Mouse (Mus musculus) forebrain, embryonic 12.5 days (tissue): ENCODE results near the gene Tmem72. TPM values are rescaled to one million over a fixed set of nuclear protein-coding genes. Genes with fewer than 3 reads are reported as not detected.

Experiments used
- ATAC-seq: fragments of 200-750 bp; cut with Nextera tagmentation; 2 replicates; pipeline ENCODE4 v1.8.0; 2017; ENCODE audit warnings: moderate TSS enrichment; ENCODE audit not compliant: low FRiP score
- H3K27ac ChIP-seq: fragments of 300-500 bp; sonication (generic); 2 replicates; pipeline ENCODE4 v1.5.1; 2016; ENCODE audit warnings: mild to moderate bottlenecking
- H3K27me3 ChIP-seq: fragments of 300-500 bp; sonication (generic); 2 replicates; pipeline ENCODE4 v1.6.1; 2016; ENCODE audit warnings: mild to moderate bottlenecking
- H3K36me3 ChIP-seq: fragments of 300-500 bp; sonication (generic); replicated peaks from 2 replicates; pipeline ENCODE4 v1.6.1; 2016; ENCODE audit warnings: mild to moderate bottlenecking
- H3K4me1 ChIP-seq: fragments of 300-500 bp; sonication (generic); 2 replicates; pipeline ENCODE4 v1.6.1; 2016
- H3K4me2 ChIP-seq: fragments of 300-500 bp; sonication (generic); 2 replicates; pipeline ENCODE4 v1.6.1; 2016; ENCODE audit warnings: mild to moderate bottlenecking, moderate library complexity
- H3K4me3 ChIP-seq: fragments of 300-500 bp; sonication (generic); replicated peaks from 2 replicates; pipeline ENCODE4 v1.5.1; 2016; ENCODE audit warnings: mild to moderate bottlenecking
- H3K9ac ChIP-seq: fragments of 300-500 bp; sonication (generic); 2 replicates; pipeline ENCODE4 v1.6.1; 2016; ENCODE audit warnings: mild to moderate bottlenecking
- H3K9me3 ChIP-seq: fragments of 300-500 bp; sonication (generic); 2 replicates; pipeline ENCODE4 v1.6.1; 2016
- WGBS: fragments of 180-500 bp; shearing (Covaris S2); methylation state at CpG from one replicate; pipeline ENCODE4 v1.1.7; 2016; 5-methylcytosine and 5-hydroxymethylcytosine counted together
- polyA plus RNA-seq: library from polyadenylated mRNA; unstranded; fragments of >200 nt; fragmentation: Nextera tagmentation; extraction: Ambion mirVana; gene quantifications from 2 replicates; pipeline ENCODE4 v1.2.1, GENCODE M21; 2016

The Tmem72 gene
- polyA plus RNA-seq = 0.11 and 0.14 TPM in 2 replicates

GRCm38 (mm10) chr6:116716666-116717065, at the start of gene Tmem72:
Gene Tmem72, minus strand, starts transcription at chr6:116716913.
- 87% methylated on average over 8 of the region's 8 CpGs for WGBS
- no peak within 1 kb of the TSS for H3K27ac ChIP-seq

DNA sequence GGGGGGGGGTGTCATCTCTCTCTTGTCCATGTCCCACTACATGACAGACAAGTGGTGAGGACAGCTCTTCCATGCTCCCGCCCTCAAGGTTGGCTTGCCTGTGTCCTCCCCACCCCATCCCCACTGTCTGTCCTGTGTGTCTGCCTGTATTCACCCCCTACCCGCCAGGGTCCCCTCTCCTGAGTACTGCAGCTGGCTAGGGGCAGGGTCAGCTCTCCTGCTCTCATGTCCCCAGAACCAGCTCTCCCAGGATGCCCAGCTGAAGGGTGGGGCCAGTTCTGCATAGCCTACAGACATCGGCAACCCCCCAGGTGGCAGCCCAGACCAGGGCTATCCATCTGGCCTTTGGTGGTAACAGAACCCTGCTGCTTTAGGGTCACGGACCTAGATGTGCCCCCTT, 47.8 kb upstream of the Tmem72 start:
- Histone ChIP-seq H3K27ac (no peak overlapping the region), H3K9me3 (no peaks in the 10 kb centered on the region), H3K27me3 (no peaks in the 10 kb centered on the region), H3K9ac (no peak overlapping the region), H3K4me3 (no peak overlapping the region), H3K4me2 (no peak overlapping the region), H3K4me1 (peaks cover 3% of the 10 kb centered on the region; the same call in 1 of the 2 replicates), H3K36me3 (no peaks in the 10 kb centered on the region)
- no peak for ATAC-seq
- 91% methylated on average over 4 of the region's 4 CpGs for WGBS

More at GRCm38 (mm10) chr6:116716666-116717065, at the start of gene Tmem72:
- Histone ChIP-seq H3K4me1 (no peaks in the 10 kb centered on the region), H3K9me3 (no peaks in the 10 kb centered on the region), H3K36me3 (no peaks in the 10 kb centered on the region), H3K4me2 (no peak within 1 kb of the TSS), H3K4me3 (no peak within 1 kb of the TSS), H3K27me3 (no peaks in the 10 kb centered on the region), H3K9ac (no peak within 1 kb of the TSS)
- ATAC-seq = no peak

- no peak for ATAC-seq
- Histone ChIP-seq H3K4me3 (no peak overlapping the region), H3K9me3 (no peaks in the 10 kb centered on the region), H3K4me2 (no peak overlapping the region), H3K9ac (no peak overlapping the region), H3K4me1 (peaks cover 3% of the 10 kb centered on the region; the same call in 1 of the 2 replicates), H3K36me3 (no peaks in the 10 kb centered on the region), H3K27ac (no peak overlapping the region), H3K27me3 (no peaks in the 10 kb centered on the region)
- WGBS = 47% methylated on average over 3 of the region's 3 CpGs
These were observed 45.6 kb upstream of the Tmem72 start for GRCm38 (mm10) chr6:116762333-116762732.

DNA sequence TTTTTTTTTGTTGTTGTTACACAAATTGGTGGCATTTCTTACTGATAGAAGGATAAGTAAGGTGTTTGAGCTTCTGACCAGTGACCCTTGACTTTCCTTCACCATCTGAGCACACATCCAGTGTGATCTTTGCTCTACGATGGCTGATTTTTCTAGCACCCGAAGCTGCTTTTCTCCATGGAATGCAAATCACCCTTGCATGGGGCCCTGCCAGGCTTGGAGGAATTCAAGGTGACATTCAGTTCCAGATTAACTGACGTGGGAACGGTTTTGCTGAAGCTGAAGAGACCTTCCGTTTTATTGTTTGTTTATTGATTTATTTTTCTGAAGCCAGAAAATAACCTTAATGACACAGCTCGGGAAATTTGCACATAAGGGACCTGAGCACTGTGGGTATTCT, 43.5 kb upstream of the Tmem72 start:
- no peak for ATAC-seq
- H3K4me3 ChIP-seq = no peak overlapping the region
- no peaks in the 10 kb centered on the region for H3K27me3 ChIP-seq
- no peak overlapping the region for H3K9ac ChIP-seq
- H3K4me2 ChIP-seq = no peak overlapping the region
- no peaks in the 10 kb centered on the region for H3K9me3 ChIP-seq
- WGBS = 82% methylated on average over 6 of the region's 6 CpGs
- no peak overlapping the region for H3K27ac ChIP-seq
- peaks cover 3% of the 10 kb centered on the region; the same call in 1 of the 2 replicates for H3K4me1 ChIP-seq
- H3K36me3 ChIP-seq = no peaks in the 10 kb centered on the region

- Histone ChIP-seq H3K4me2 (no peak overlapping the region), H3K9me3 (no peaks in the 10 kb centered on the region), H3K9ac (no peak overlapping the region), H3K4me1 (no peaks in the 10 kb centered on the region), H3K27ac (no peak overlapping the region), H3K36me3 (no peaks in the 10 kb centered on the region), H3K27me3 (no peaks in the 10 kb centered on the region), H3K4me3 (no peak overlapping the region)
- no peak for ATAC-seq
- WGBS = 81% methylated on average over 3 of the region's 3 CpGs
These were observed 39.7 kb upstream of the Tmem72 start for GRCm38 (mm10) chr6:116756364-116756763.

- H3K9ac ChIP-seq = no peak overlapping the region
- no peak for ATAC-seq
- H3K4me2 ChIP-seq = no peak overlapping the region
These were observed 21.3 kb upstream of the Tmem72 start for GRCm38 (mm10) chr6:116738046-116738445.

DNA sequence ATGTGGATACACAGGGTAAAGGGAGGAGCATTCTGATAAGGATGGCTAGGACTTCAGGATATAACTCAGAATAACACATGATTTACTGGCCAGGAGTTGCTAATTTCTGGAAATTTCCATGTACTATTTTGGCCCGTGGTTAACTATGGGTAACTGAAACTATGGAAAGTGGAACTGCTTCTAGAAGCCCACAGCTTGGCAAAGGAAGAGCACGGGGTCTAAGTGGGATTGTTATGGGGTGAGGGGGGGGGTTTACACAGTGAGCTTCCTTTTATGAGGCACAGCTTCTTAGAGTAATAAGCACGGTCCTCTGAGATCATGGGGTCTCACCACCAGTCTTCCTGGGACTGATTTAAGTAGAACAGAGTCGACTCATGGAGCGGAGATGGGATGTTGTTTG, 18.6 kb upstream of the Tmem72 start:
- no peak for ATAC-seq
- Histone ChIP-seq H3K4me1 (no peaks in the 10 kb centered on the region), H3K36me3 (no peaks in the 10 kb centered on the region), H3K27ac (no peak overlapping the region), H3K4me3 (no peak overlapping the region), H3K9me3 (no peaks in the 10 kb centered on the region), H3K27me3 (no peaks in the 10 kb centered on the region), H3K9ac (no peak overlapping the region), H3K4me2 (no peak overlapping the region)
- 90% methylated on average over 5 of the region's 5 CpGs for WGBS

More at GRCm38 (mm10) chr6:116738046-116738445, 21.3 kb upstream of the Tmem72 start:
- 82% methylated on average over 2 of the region's 2 CpGs for WGBS
- no peaks in the 10 kb centered on the region for H3K27me3 ChIP-seq
- H3K36me3 ChIP-seq = no peaks in the 10 kb centered on the region
- H3K4me3 ChIP-seq = no peak overlapping the region
- no peaks in the 10 kb centered on the region for H3K9me3 ChIP-seq
- no peaks in the 10 kb centered on the region for H3K4me1 ChIP-seq
- no peak overlapping the region for H3K27ac ChIP-seq

GRCm38 (mm10) chr6:116733577-116733976, 16.9 kb upstream of the Tmem72 start:
- Histone ChIP-seq H3K27ac (no peak overlapping the region), H3K9ac (no peak overlapping the region), H3K9me3 (no peaks in the 10 kb centered on the region), H3K4me2 (no peak overlapping the region), H3K36me3 (no peaks in the 10 kb centered on the region), H3K4me3 (no peak overlapping the region), H3K27me3 (no peaks in the 10 kb centered on the region), H3K4me1 (no peaks in the 10 kb centered on the region)
- WGBS = 78% methylated on average over 4 of the region's 4 CpGs
- no peak for ATAC-seq

GRCm38 (mm10) chr6:116724489-116725160, 7.9 kb upstream of the Tmem72 start:
- ATAC-seq = no peak
- Histone ChIP-seq H3K9ac (no peak overlapping the region), H3K4me2 (no peak overlapping the region), H3K27me3 (no peaks in the 10 kb centered on the region), H3K36me3 (no peaks in the 10 kb centered on the region), H3K27ac (no peak overlapping the region), H3K4me3 (no peak overlapping the region), H3K4me1 (no peaks in the 10 kb centered on the region; the same call in 1 of the 2 replicates), H3K9me3 (no peaks in the 10 kb centered on the region)
- 79% methylated on average over 12 of the region's 12 CpGs for WGBS

GRCm38 (mm10) chr6:116718920-116719319, 2.2 kb upstream of the Tmem72 start:
- Histone ChIP-seq H3K9me3 (no peaks in the 10 kb centered on the region), H3K27me3 (no peaks in the 10 kb centered on the region), H3K4me2 (no peak overlapping the region), H3K4me1 (no peaks in the 10 kb centered on the region), H3K36me3 (no peaks in the 10 kb centered on the region), H3K9ac (no peak overlapping the region), H3K4me3 (no peak overlapping the region), H3K27ac (no peak overlapping the region)
- 85% methylated on average over 4 of the region's 4 CpGs for WGBS
- ATAC-seq = no peak

DNA sequence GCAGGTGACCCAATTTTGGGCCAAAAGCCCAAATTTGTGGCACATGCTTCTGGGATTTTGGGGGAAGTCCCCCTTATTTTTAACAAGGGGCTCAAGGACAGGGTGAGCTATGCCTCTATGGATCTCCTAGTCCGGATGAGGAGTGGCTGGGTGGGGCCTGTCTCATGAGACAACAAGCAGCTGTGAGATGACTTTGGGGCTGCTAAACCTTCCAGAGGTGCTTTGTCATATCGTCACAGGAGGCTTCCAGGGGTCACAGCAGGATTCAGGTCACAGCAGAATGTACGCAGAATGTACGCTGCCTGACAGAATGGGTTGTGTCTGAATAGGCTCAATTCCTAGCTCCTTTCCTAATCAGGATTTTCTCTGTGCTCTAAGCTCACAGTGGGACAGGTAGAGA, 1.6 kb upstream of the Tmem72 start:
- H3K4me3 ChIP-seq = no peak overlapping the region
- no peak for ATAC-seq
- no peaks in the 10 kb centered on the region for H3K27me3 ChIP-seq
- H3K4me1 ChIP-seq = no peaks in the 10 kb centered on the region
- H3K9ac ChIP-seq = no peak overlapping the region
- no peaks in the 10 kb centered on the region for H3K36me3 ChIP-seq
- H3K4me2 ChIP-seq = no peak overlapping the region
- H3K9me3 ChIP-seq = no peaks in the 10 kb centered on the region
- whole genome bisulfite sequencing = 79% methylated on average over 4 of the region's 4 CpGs
- no peak overlapping the region for H3K27ac ChIP-seq

GRCm38 (mm10) chr6:116717851-116718250, 1.1 kb upstream of the Tmem72 start:
- H3K9ac ChIP-seq = no peak overlapping the region
- no peak overlapping the region for H3K4me2 ChIP-seq
- no peak overlapping the region for H3K27ac ChIP-seq
- H3K4me3 ChIP-seq = no peak overlapping the region
- no peaks in the 10 kb centered on the region for H3K4me1 ChIP-seq
- H3K36me3 ChIP-seq = no peaks in the 10 kb centered on the region
- WGBS = 94% methylated on average over 7 of the region's 7 CpGs
- H3K27me3 ChIP-seq = no peaks in the 10 kb centered on the region
- no peak for ATAC-seq
- no peaks in the 10 kb centered on the region for H3K9me3 ChIP-seq

GRCm38 (mm10) chr6:116715166-116715565, 1.5 kb downstream of the Tmem72 start:
- Histone ChIP-seq H3K36me3 (no peaks in the 10 kb centered on the region), H3K4me1 (no peaks in the 10 kb centered on the region), H3K4me3 (no peak overlapping the region), H3K27me3 (no peaks in the 10 kb centered on the region), H3K4me2 (no peak overlapping the region), H3K9me3 (no peaks in the 10 kb centered on the region), H3K9ac (no peak overlapping the region), H3K27ac (no peak overlapping the region)
- no peak for ATAC-seq
- 79% methylated on average over 2 of the region's 2 CpGs for WGBS
